10 mouse cellular contexts compared by ENCODE assay signal in the genomic region with DNA sequence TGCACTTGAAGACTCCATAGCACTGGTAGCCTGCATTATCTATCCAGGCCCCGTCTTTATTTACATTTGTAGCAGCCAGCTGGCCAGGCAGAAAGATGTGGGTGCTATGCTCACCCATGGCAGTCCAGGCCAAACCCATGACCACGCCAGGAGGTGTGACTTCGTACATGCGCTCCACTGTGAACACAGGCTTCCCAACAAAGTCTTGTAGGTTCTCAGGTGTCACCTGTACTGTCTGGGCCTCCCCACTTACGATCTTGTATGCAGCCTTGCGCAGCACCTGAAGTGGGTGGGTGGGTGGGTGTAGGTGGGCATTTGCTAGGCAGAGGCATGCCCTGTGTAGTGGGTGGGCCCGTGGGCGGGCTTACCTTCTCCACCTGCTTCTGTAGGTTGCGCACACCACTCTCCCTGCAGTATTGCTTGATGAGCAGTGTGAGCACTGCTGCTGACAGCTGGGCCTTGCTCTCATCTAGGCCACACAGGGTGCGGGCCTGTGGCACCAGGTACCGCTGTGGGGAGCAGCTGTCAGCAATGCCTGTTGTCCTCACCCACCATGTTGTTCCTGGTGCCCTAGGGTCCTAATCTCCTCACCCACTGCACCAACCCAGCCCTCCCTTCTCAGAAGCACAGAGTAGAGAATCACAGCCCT. TPM values are rescaled to one million over a fixed set of nuclear protein-coding genes. Genes with fewer than 3 reads are reported as not detected.
DNase-seq lines count a peak whose midpoint lies in the region; ATAC-seq and TF ChIP-seq lines count a peak whose summit lies in the region.
"Had no signal": no experiment of that assay in that cellular context is flagged by ENCODE, and none has a peak within 500 bp of the region (broad histone marks: within the 10 kb centered on the region; RNA-seq: fewer than 3 reads in every experiment).

No protein-coding gene starts in this region.

- TF ChIP-seq EP300 in heart, postnatal 0 days (IDR thresholded peaks at IDR 0.05; ENCODE audit: low read depth): no peak

- WGBS in heart, postnatal 0 days: 79% methylated on average over 11 of the region's 11 CpGs
- WGBS in intestine, embryonic 14.5 days: 81% methylated on average over 11 of the region's 11 CpGs
- 91% methylated on average over 11 of the region's 11 CpGs for WGBS in midbrain, embryonic 15.5 days

- no peak overlapping the region for H3K27ac ChIP-seq in heart, postnatal 0 days (ENCODE audit: low read depth)
- H3K27ac ChIP-seq in bone marrow macrophage, adult 2 months (ENCODE audit: insufficient read depth, low read depth, low read length): no peak overlapping the region
- no peak overlapping the region for H3K27ac ChIP-seq in intestine, embryonic 14.5 days (ENCODE audit: low read depth)
- H3K27ac ChIP-seq in midbrain, embryonic 15.5 days: no peak overlapping the region

- no peak for TF ChIP-seq CTCF in heart, postnatal 0 days (IDR thresholded peaks at IDR 0.05; ENCODE audit: low read depth)
- no peak for TF ChIP-seq CTCF in bone marrow macrophage, adult 2 months (IDR thresholded peaks at IDR 0.05; ENCODE audit: low read depth, low read length)

- H3K4me2 ChIP-seq in heart, postnatal 0 days (ENCODE audit: low read depth, low read length): no peak overlapping the region
- H3K4me2 ChIP-seq in intestine, embryonic 14.5 days (ENCODE audit: low read length): peak overlapping the region; percentile 81; the same call in 1 of the 2 replicates
- peak overlapping the region; percentile 71; the same call in 1 of the 2 replicates for H3K4me2 ChIP-seq in midbrain, embryonic 15.5 days

- H3K36me3 ChIP-seq in heart, postnatal 0 days (replicated peaks; ENCODE audit: control insufficient read depth, insufficient read depth, low read length): peaks cover 56% of the 10 kb centered on the region
- H3K36me3 ChIP-seq in intestine, embryonic 14.5 days (ENCODE audit: control insufficient read depth, insufficient read depth, low read length): peaks cover 60% of the 10 kb centered on the region
- H3K36me3 ChIP-seq in midbrain, embryonic 15.5 days (replicated peaks): peaks cover 31% of the 10 kb centered on the region

- no peak for TF ChIP-seq POLR2A in bone marrow macrophage, adult 2 months (IDR thresholded peaks at IDR 0.05; ENCODE audit: borderline replicate concordance, low read depth, low read length)

- H3K9ac ChIP-seq in heart, postnatal 0 days (replicated peaks; ENCODE audit: low read depth, low read length): 0 out of 2 replicates have a peak overlapping the region, but pooled peaks have one; percentile 90
- H3K9ac ChIP-seq in intestine, embryonic 14.5 days (ENCODE audit: low read length): no peak overlapping the region
- no peak overlapping the region for H3K9ac ChIP-seq in midbrain, embryonic 15.5 days

- no peak overlapping the region for H3K4me3 ChIP-seq in heart, postnatal 0 days (ENCODE audit: low read depth, low read length)
- peak overlapping the region; percentile 93 for H3K4me3 ChIP-seq in bone marrow macrophage, adult 2 months (ENCODE audit: insufficient read depth, low read length)
- H3K4me3 ChIP-seq in intestine, embryonic 14.5 days (ENCODE audit: low read depth, low read length): 0 out of 2 replicates have a peak overlapping the region, but pooled peaks have one; percentile 8
- H3K4me3 ChIP-seq in midbrain, embryonic 15.5 days: no peak overlapping the region

- DNase-seq in heart, postnatal 0 days (ENCODE audit: low spot score): no peak
- no peak for DNase-seq in heart, adult 18-20 months
- DNase-seq in intestine, embryonic 14.5 days (ENCODE audit: low spot score): peak; percentile 63
- DNase-seq in urinary bladder, postnatal 14 days (ENCODE audit: low spot score): no peak
- no peak for DNase-seq in cerebellum, postnatal 10 days
- no peak for DNase-seq in lung, postnatal 10 days
- DNase-seq: kidney, adult 9 months; retina, postnatal 1 day had no signal

- H3K27me3 ChIP-seq in heart, postnatal 0 days (ENCODE audit: control insufficient read depth, insufficient read depth, low read length): no peaks in the 10 kb centered on the region
- H3K27me3 ChIP-seq in intestine, embryonic 14.5 days (replicated peaks; ENCODE audit: control insufficient read depth, insufficient read depth, low read length): no peaks in the 10 kb centered on the region
- H3K27me3 ChIP-seq in midbrain, embryonic 15.5 days (replicated peaks): no peaks in the 10 kb centered on the region

- H3K4me1 ChIP-seq in heart, postnatal 0 days (ENCODE audit: control insufficient read depth, insufficient read depth): peaks cover 10% of the 10 kb centered on the region
- H3K4me1 ChIP-seq in bone marrow macrophage, adult 2 months (ENCODE audit: control insufficient read depth, insufficient read depth, low read length): peaks cover 24% of the 10 kb centered on the region
- peaks cover 10% of the 10 kb centered on the region for H3K4me1 ChIP-seq in intestine, embryonic 14.5 days (replicated peaks; ENCODE audit: control insufficient read depth, insufficient read depth, low read length)
- H3K4me1 ChIP-seq in midbrain, embryonic 15.5 days: peaks cover 20% of the 10 kb centered on the region

- no peaks in the 10 kb centered on the region for H3K9me3 ChIP-seq in heart, postnatal 0 days (replicated peaks; ENCODE audit: control insufficient read depth, low read length)
- H3K9me3 ChIP-seq in intestine, embryonic 14.5 days (ENCODE audit: control insufficient read depth, low read length): no peaks in the 10 kb centered on the region
- H3K9me3 ChIP-seq in midbrain, embryonic 15.5 days: no peaks in the 10 kb centered on the region

- no peak for ATAC-seq in heart, postnatal 0 days (ENCODE audit: insufficient read depth, low read depth)
- ATAC-seq in intestine, embryonic 14.5 days (replicated peaks; ENCODE audit: low FRiP score, low TSS enrichment, low read depth): no peak
- no peak for ATAC-seq in midbrain, embryonic 15.5 days (replicated peaks)

RNA-seq across cellular contexts. Expression of gene Rpl36, which starts 2.0 kb away (rescaled TPM):
- total RNA-seq in heart, postnatal 0 days (2014; rRNA removed; ENCODE audit: low replicate concordance): 1,192 and 2,008 TPM in 2 replicates
- 1,600 and 1,704 TPM in 2 replicates for polyA plus RNA-seq in heart, postnatal 0 days (2015; fragmentation: Nextera tagmentation; extraction: Ambion mirVana)
- 100 to 1,000 TPM; 760 to 782 TPM for total RNA-seq in heart, adult 18-20 months (2021)
- polyA plus RNA-seq in bone marrow macrophage, adult 2 months (2012; ENCODE audit: insufficient read depth, insufficient read length, missing spikeins): 507 and 564 TPM in 2 replicates
- 2,427 and 2,673 TPM in 2 replicates for polyA plus RNA-seq in intestine, embryonic 14.5 days (2014; fragmentation: Nextera tagmentation; extraction: Ambion mirVana)
- 917 and 926 TPM in 2 replicates for polyA plus RNA-seq in midbrain, embryonic 15.5 days (2015; fragmentation: Nextera tagmentation; extraction: Ambion mirVana)

RNA-seq across cellular contexts. Expression of gene 2410015M20Rik, which starts 5.7 kb away (rescaled TPM):
- 199 and 207 TPM in 2 replicates for total RNA-seq in heart, postnatal 0 days (2014; rRNA removed; ENCODE audit: low replicate concordance)
- 527 and 554 TPM in 2 replicates for polyA plus RNA-seq in heart, postnatal 0 days (2015; fragmentation: Nextera tagmentation; extraction: Ambion mirVana)
- 100 to 1,000 TPM; 341 TPM for total RNA-seq in heart, adult 18-20 months (2021)
- 80.8 and 87.4 TPM in 2 replicates for polyA plus RNA-seq in bone marrow macrophage, adult 2 months (2012; ENCODE audit: insufficient read depth, insufficient read length, missing spikeins)
- 273 and 284 TPM in 2 replicates for polyA plus RNA-seq in intestine, embryonic 14.5 days (2014; fragmentation: Nextera tagmentation; extraction: Ambion mirVana)
- polyA plus RNA-seq in midbrain, embryonic 15.5 days (2015; fragmentation: Nextera tagmentation; extraction: Ambion mirVana): 169 and 175 TPM in 2 replicates

RNA-seq across cellular contexts. Expression of gene Lonp1, which starts 11.4 kb away (rescaled TPM):
- 109 and 115 TPM in 2 replicates for total RNA-seq in heart, postnatal 0 days (2014; rRNA removed; ENCODE audit: low replicate concordance)
- 43.6 and 46.4 TPM in 2 replicates for polyA plus RNA-seq in heart, postnatal 0 days (2015; fragmentation: Nextera tagmentation; extraction: Ambion mirVana)
- 100 to 1,000 TPM; 125 to 130 TPM for total RNA-seq in heart, adult 18-20 months (2021)
- polyA plus RNA-seq in bone marrow macrophage, adult 2 months (2012; ENCODE audit: insufficient read depth, insufficient read length, missing spikeins): 29.6 and 29.9 TPM in 2 replicates
- 64.5 and 71.2 TPM in 2 replicates for polyA plus RNA-seq in intestine, embryonic 14.5 days (2014; fragmentation: Nextera tagmentation; extraction: Ambion mirVana)
- polyA plus RNA-seq in midbrain, embryonic 15.5 days (2015; fragmentation: Nextera tagmentation; extraction: Ambion mirVana): 48.9 and 52.9 TPM in 2 replicates

RNA-seq across cellular contexts. Expression of gene Catsperd, which starts 12.7 kb away (rescaled TPM):
- not detected in 2 replicates for total RNA-seq in heart, postnatal 0 days (2014; rRNA removed; ENCODE audit: low replicate concordance)
- polyA plus RNA-seq in heart, postnatal 0 days (2015; fragmentation: Nextera tagmentation; extraction: Ambion mirVana): 0.20 and 0.23 TPM in 2 replicates
- total RNA-seq in heart, adult 18-20 months (2021): under 1 TPM in 1 of 2 experiments, not detected in 1; 0.10 TPM
- polyA plus RNA-seq in bone marrow macrophage, adult 2 months (2012; ENCODE audit: insufficient read depth, insufficient read length, missing spikeins): not detected in 2 replicates
- polyA plus RNA-seq in intestine, embryonic 14.5 days (2014; fragmentation: Nextera tagmentation; extraction: Ambion mirVana): 0.93 and 1.1 TPM in 2 replicates
- polyA plus RNA-seq in midbrain, embryonic 15.5 days (2015; fragmentation: Nextera tagmentation; extraction: Ambion mirVana): 2.3 and 2.5 TPM in 2 replicates

RNA-seq across cellular contexts. Expression of gene Safb, which starts 30.6 kb away (rescaled TPM):
- 15.4 and 39.8 TPM in 2 replicates for total RNA-seq in heart, postnatal 0 days (2014; rRNA removed; ENCODE audit: low replicate concordance)
- 52.9 and 55.5 TPM in 2 replicates for polyA plus RNA-seq in heart, postnatal 0 days (2015; fragmentation: Nextera tagmentation; extraction: Ambion mirVana)
- total RNA-seq in heart, adult 18-20 months (2021): 10 to 100 TPM; 59.6 to 68.5 TPM
- 73.7 and 75.6 TPM in 2 replicates for polyA plus RNA-seq in bone marrow macrophage, adult 2 months (2012; ENCODE audit: insufficient read depth, insufficient read length, missing spikeins)
- polyA plus RNA-seq in intestine, embryonic 14.5 days (2014; fragmentation: Nextera tagmentation; extraction: Ambion mirVana): 73.3 and 81.8 TPM in 2 replicates
- polyA plus RNA-seq in midbrain, embryonic 15.5 days (2015; fragmentation: Nextera tagmentation; extraction: Ambion mirVana): 120 and 129 TPM in 2 replicates

Comparison
In these comparisons a context has a peak if more than half of its experiments do, and no peak if none do; other contexts are left out.
1. H3K4me3 ChIP-seq: peak in bone marrow macrophage, adult 2 months (single experiment) and intestine, embryonic 14.5 days (single experiment); none in heart, postnatal 0 days (single experiment) and midbrain, embryonic 15.5 days (single experiment).